Mouse (Mus musculus) gastrocnemius, postnatal 4 days (tissue): Measurements from ENCODE around the gene Nrp1. TPM values are rescaled to one million over a fixed set of nuclear protein-coding genes. Genes with fewer than 3 reads are reported as not detected.

ENCODE experiments used
- DNase-seq, 2 experiments: peaks; one replicate each; pipeline ENCODE4 v3.0.0; 2021 to 2022; ENCODE audit warnings: low spot score in 2 of 2, mixed read lengths in 2 of 2
- total RNA-seq, 2 experiments: library from RNA; stranded (reverse); gene quantifications; 2 replicates each; pipeline ENCODE4 v1.2.3; 2021

Gene Nrp1
- total RNA-seq, 2 experiments from 2014 or later = 85.3 to 87.5 TPM

DNA sequence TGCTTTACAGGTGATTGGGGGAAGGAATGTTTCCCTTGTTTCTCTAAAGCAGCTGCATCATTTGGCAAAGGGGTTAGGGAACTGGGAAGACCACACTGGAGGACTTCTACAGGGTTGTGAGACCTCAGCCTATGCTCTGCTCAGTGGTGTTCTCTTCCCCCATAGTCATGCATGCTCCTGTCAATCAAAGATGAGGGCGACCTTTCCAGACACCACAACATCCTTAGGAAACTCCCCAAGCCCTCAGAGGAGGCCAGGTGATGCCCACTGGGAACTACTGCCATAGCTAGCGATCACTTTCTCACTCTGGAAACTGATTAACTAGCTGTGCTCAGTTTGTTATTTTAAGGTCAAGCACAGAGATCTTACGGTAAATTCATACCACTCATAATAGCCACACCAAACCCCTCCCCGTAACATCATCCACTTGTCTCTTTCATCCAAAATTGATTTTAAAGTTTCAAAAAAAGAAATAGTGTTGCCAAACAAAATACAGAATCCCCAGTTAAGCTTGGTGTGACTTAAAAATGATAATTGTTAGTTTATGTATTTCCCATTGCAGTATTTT is 105.7 kb downstream of the Nrp1 start:
- DNase-seq = no peak

DNA sequence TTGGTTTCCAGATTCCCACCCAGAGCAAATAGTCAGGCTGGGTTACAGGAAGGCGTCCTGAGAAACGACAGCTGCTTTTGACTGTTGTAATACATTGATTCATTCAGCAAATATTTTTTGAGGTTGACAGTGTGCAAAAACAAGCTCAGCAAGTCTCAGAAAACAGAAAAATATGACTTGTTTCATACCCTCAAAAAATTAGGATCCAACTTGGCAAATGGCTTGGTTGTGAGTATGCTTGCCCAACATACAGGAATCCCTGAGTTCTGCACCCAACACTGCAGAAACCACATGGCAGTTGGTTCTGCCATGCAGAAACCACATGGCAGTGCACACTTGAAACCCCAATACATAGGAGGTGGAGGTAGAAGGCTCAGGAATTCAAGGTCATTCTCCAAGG is 107.1 kb downstream of the Nrp1 start:
- no peak for DNase-seq

DNA sequence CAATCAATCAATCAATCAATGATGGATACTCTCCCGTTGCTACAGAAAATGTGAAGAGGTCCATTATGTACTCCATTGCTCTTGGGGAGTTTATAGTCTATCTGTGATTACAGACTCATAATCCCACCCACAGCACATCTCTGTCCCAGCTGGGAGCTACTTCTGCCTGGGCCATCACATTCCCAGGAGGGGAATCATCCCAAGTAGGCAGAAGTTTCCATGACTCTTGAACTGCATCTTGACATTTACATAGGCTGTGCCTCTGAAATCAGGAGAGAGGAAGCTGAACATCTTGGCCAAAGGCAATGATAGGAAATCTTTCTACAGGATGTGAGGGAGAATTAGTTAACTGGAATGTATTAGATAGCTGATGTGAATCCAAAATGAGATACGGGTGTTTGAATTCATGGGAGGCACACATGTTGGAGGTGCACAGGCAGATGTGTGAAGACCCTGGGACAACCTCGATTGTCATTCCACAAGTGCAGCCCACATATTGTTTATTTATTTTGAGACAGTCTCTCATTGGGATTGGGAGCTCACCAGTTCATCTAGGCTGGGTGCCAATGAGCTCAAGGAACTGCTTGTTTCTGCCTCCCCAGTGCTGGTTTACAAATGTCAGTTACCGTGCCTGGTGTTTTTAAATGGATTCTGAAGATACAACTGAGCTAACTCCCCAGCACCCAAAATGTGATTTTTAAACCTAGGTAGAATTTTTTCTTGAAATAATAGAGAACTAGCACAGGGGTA is 108.5 kb downstream of the Nrp1 start:
- no peak for DNase-seq

DNA sequence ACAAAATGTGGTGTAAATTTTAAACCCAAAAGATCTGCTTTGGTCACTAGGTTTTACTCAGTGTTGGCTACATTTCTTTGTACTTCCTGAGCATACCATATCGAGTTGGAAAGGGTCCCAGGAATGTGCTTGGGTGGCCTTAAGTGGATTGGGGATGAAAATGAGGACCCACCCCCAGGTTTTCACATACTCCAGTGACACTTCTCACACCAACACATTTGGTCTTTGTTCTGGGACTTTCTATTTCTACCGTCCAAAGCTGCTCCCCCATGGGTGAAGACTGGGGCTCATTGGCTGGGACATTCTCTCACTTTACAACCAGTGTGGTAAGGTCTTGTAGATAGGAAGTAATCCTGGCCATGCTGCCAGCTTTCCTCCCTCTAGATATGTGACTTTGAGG is 111.7 kb downstream of the Nrp1 start:
- DNase-seq = no peak

DNA sequence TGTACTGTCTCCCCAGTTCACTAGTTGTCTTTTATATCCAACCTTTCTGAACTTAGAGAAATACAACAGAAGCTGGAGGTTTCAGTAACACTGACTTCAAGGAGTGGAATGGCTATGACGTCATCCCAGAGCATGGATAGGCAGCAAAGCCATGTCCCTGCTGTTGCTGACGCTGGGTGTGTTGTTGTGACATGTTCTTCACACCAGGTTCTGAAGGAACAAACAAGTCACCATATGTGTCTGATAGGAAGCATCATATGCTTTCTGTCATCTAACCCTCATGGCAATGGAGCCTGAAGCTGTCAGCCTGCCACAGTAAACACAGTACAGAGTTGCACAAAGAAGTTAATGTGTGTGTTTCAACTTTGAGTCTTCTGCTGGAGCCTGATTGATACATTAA is 112.8 kb downstream of the Nrp1 start:
- no peak for DNase-seq

DNA sequence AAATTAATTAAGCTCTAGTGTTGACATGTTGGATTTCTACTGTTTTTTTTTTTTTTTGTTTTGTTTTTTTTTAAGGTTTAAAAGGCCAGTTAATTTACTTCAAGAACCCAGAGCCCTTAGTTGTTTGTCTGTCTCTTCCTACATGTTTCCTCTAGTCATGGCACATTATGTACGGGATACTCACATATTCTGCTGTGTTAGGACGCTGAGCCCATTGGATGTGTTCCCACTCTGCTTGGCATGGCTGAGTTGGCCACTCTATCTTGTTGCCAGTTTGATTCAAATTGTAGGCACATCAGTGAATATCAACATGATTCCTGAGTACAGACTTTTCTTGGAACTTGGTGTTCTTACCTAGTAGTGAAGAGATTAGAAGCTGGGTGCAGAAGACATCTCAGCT is 114.5 kb downstream of the Nrp1 start:
- DNase-seq = no peak

DNA sequence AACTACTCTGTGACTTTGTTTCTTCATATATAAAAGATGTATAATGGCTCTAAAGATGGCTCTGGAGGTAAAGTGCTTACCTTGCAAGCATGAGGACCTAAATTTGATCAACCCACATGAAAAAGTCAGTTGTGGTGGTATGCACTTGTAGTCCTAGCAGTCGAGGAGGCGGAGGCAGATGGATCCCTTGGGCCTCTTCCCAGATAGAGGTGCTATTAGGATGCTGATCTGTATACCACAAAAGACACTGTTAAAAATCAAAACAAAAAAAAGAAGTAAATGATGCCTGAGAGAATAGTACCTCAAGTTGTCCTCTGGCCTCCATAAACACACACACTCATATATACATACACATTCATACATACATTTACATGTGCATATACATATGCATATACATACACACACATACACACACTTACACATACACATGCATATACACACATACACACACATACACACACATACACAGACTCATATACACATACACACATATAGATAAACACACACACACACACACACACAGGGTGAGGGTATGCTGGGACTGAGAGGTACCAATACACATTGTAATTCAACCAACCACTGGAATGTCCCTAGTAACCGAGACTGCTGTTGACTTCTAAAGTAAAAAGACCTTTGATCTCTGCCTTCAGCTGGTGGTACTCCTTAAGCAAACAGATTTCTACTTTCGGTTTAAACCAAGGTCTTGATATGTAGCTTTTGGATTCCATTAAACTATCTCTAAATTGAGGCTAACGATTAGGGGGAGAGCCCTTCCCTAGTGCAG is 115.2 kb downstream of the Nrp1 start:
- no peak for DNase-seq

DNA sequence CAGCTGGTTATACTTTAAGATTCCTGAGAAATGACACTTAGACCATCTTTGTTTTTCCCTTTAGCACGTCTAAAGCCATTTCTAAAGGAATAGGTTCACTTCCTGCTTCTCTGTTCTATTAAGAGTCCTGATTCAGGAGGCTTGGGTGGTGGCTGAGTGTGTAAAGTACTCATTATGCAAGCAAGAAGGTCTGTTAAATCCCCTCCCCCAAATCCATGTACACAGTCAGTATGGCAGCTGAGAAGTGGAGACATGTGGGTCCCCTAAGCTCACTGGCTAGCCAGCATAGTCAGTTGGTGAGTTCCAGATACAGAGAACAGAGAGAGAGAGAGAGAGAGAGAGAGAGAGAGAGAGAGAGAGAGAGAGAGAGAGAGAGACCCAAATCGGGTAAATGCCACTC is 116.2 kb downstream of the Nrp1 start:
- no peak for DNase-seq

DNA sequence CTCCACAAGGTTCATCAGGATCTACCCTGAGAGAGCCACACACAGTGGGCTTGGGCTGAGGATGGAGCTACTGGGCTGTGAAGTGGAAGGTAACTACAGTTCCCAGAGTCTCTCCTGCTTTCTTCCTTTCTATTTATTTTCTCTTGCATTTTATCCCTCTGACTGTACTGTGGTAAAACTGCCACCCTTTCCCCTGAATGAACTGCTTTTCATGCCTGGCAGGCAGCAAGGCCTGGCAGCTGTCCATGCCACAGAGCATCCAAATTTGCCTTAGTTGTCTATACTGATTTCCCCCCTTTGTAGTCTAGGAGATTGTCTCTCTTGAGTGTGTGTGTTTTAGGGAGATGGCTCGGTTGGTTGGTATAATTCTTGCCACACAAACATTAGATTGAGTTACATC is 117.8 kb downstream of the Nrp1 start:
- DNase-seq = no peak

DNA sequence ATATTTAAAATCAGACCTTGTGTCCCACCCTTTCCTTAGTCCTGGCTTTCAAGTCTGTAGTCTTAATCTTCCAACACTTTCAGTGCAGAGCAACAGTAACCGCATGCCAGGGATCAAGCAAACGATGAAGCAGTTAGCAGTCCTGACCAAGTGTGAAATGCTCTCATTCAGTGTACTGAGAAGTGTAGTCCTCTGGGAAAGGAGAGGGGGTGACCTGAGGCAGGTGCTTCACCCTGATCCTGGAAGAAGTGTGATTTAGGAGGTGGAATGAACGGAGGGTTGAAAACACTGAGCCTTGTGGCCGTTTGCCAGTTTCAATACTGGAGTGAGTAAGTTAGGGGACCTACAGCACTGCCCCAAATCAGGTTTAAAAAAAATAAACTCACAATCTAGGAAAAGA is 119.6 kb downstream of the Nrp1 start:
- no peak for DNase-seq

DNA sequence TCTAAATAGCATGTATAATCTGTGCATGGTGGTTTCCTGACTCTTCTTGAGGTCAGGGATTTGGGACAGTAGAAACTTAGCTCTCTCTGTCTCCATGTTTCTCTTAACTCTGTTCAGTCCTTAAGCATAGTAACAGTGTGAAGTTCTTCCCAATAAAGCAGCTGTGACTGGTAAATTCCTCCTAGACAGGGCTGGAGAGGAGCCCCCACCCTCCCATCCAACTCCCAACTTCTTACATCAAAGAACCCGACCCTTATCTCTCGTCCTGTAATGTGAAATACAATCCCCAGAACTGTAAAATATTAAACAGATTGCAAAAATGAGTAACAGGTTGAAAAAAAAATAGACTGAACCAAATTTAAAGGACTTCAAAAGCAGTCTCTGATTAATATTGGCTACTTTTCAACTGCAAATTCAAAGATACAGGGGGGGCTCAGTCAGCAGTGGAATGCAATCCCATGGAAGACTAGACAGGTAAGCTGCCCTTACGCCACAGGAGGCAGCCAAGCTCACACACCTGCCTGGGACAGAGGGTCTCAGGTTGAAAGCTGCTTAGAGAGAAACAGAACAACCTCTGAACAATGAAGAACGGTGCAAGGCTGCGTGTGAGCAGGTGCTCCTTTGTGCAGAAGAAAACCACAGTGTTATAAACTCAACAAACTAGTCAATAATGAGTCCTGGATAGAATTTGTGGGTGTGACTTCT is 121.1 kb downstream of the Nrp1 start:
- no peak for DNase-seq

DNA sequence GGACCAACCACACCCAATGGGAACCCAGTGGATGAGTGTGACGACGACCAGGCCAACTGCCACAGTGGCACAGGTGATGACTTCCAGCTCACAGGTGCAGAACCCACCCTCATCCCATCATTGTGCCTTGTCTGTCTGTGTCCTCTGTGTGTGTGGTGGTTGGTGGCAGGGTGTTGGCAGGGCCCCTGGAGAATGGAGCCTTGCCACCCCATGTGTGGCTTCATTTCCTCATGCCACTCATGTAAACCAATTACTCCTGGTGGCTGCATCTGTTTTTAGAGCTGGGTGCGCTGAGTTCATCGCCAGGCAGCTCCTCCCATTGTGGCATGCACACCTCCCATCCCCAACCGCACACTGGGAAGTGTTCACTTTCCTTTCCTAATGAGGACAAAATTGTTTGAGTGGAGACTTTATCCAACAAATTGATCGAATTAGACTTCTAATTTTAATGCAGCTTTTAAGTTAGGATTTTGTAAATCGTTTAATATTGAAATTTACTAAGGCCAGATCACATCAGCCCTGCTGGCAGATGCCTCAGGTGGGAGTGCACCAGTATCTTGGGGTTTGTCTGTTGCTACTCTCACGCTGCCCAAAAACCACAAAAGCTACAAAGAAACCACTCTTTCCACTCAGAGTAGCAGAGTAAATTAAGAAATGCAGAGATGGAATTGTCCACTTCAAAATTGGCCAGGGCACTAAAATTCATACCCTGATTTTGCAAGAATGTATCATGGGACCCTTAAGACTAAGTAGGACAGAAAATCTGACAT is 122.7 kb downstream of the Nrp1 start:
- DNase-seq = no peak

DNA sequence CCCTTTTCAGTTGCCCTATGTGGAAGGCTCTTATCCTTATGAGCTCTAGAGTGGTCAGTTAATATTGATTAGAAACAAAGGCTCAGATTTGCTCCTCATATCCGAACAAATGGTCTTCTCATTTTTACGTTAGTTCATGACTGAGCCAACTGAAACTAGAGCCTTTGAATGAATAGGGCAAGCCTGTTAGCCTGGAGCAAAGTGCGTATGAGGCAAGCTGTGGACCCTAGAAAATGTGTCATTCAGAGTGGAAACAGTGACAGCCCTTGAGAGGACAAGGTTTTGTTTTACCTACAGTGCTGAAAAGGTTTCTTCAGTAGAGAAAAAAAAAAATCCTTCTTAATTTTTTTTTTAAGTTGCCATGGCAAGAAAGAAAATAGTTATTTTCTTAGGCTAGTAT is 124.9 kb downstream of the Nrp1 start:
- DNase-seq = no peak

DNA sequence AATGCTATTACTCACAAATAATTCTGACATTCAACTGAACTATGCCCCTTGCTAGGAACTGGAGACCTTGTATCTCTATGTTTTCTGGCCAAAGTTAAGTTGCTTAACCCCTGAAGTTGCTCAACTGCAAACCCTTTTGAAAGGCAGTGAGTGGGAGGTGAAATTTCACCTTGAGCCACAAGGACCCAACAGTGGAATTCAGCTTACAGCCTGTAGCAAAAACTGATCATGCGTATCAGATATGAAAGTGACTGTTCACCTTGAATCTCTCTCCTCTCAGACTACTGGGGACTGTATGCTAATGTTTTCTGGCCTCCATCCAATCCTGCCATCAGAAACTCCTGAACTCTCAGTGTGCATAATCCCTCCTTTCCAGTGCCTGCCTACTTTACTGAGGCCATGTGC is 126.3 kb downstream of the Nrp1 start:
- no peak for DNase-seq

DNA sequence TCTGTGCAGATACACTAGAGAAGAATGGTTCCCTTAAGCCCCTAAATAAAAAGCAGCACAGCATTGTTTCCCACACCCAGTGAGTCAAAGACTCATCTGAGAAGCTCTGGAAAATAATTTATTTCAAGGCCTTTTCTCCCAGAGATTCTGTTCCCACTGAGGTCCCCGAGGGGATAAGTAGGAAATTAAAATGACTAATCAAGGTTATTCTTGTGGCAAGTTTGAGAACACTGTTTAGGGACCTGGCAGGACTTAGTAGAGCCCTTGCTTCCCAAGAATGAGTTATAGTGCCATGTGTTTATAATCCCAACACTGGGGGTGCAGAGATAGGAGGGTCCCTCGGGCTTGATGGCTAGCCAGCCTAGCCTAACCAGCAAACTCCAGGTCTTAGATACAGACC is 127.6 kb downstream of the Nrp1 start:
- no peak for DNase-seq

DNA sequence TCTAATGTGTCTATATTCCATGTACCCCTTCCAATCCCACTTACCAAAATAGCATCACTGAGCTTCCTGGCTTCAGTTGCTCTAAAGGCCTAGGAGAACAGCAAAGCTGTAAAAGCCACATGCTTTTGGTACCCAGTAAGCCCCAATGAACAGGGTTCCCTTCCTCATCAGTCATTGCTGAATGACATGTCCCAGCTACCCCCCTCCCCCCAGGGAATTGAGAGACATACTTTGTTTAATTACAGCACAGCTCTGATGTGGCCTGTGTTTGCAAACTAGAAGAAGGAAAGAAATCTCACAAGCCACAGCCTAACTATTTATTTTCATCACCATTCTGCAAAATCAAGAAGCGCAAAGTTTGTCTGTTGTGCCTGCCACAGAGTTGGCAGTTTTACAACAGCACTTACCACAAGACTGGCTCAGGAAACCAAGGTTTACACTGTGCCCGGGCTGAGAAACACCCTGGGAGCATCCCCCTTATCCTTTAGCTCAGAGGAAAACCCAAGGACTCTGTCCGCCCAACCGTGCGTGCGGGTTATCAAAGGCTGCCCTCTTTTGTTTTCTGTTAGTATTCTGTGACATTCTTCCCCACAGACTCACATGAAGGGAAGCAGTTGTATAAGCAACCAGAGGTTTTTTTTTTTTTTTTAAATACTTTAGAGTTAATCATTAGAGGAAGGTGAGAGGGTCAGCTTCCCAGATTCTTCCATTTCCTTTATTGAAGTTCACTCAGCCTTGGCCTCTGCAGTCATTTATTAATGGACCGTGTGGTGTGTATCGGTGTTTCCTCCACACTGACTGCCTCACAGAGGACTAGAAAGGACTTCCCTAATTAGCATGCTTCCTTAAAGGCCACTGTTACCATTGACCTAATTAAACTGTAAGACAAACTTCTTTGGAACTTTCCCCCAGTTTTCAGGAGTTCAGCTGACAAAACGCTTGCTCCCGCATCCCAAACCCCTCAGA is 129.8 kb downstream of the Nrp1 start:
- no peak for DNase-seq

DNA sequence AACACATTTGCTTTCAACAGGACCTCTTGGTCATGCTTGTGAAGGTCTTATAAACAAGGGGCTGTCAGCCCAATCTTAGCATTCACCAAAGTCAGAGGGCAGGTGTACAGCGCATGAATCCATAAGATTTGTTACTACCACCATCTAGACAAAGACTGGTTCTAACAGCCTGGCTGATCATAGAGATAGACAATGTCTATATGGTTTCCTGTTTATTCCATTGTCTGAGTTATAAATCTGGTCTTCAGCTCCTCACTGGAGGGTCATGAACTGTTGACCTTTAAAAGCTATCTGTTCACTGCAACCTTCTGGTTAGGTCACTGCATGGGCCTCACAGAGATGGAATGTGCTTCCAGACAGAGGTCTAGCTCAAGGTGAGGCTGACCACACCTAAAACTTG is 130.9 kb downstream of the Nrp1 start:
- DNase-seq = no peak

DNA sequence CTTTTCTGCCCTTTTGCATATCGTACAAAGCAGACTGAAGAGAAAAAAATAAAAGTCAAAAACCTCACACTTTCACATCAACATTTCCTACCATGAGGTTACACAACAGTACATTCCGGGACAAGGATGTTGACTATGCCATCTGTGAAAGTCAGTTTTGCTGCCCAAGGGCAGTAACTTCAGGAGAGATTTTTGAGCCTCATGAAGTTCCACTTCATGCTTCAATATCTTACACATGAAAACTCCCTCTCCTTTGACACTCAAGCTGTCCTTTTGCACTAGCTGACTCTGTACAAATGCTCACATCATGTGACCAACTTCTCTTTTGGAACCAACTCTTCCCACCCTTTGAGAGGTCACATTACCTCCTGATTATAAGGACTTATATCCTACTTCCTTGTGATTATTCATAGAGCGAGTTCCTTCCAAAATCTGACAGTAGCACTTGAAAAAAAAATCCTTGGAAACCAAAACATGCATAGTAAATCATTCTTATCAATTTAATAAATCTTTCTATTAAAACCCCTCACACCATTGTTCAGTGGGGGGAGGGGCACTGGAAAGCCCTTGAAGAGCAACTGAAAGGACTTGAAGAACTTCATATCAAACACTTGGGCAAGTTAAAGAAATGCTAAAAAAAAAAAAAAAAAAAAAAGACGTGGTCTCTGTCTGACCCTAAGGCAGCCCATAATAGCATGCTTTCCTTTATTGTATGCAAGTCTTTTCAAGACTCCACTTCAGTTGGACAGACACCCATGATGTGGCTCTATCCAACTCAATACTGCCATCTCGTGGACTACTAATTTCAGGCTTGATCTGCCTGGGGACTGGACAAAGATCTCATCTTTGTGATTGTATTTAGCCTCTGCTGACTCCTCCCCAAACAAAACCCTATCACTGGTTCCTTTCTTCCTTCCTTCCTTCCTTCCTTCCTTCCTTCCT is 133.0 kb downstream of the Nrp1 start:
- peak; percentile 26 to 32 for DNase-seq

DNA sequence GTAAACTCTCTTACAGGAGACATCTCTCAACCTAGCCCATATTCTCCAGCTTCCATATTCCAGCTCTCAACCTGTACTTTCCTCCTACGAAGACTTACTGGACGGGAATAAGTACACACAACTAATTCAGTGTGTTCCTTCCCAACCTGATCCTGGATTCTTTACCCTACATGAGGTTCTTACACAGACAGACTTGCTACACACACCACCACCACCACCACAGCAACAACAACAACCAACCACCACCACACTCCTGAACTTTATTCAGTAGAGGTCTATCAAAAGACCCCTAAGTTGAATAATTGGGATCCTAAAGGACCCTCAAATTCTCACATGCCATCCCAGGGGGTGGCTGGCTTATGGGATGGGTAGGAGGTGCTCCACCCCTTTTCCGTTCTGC is 135.4 kb downstream of the Nrp1 start:
- DNase-seq = no peak
